Mouse (Mus musculus): ENCODE measurements around the gene Cdc45.
"Not testable (repeated sequence)": the region's sequence is repeated elsewhere in the genome, so short reads cannot be mapped to it uniquely, and the experiment has no call there.

The Cdc45 gene

DNA sequence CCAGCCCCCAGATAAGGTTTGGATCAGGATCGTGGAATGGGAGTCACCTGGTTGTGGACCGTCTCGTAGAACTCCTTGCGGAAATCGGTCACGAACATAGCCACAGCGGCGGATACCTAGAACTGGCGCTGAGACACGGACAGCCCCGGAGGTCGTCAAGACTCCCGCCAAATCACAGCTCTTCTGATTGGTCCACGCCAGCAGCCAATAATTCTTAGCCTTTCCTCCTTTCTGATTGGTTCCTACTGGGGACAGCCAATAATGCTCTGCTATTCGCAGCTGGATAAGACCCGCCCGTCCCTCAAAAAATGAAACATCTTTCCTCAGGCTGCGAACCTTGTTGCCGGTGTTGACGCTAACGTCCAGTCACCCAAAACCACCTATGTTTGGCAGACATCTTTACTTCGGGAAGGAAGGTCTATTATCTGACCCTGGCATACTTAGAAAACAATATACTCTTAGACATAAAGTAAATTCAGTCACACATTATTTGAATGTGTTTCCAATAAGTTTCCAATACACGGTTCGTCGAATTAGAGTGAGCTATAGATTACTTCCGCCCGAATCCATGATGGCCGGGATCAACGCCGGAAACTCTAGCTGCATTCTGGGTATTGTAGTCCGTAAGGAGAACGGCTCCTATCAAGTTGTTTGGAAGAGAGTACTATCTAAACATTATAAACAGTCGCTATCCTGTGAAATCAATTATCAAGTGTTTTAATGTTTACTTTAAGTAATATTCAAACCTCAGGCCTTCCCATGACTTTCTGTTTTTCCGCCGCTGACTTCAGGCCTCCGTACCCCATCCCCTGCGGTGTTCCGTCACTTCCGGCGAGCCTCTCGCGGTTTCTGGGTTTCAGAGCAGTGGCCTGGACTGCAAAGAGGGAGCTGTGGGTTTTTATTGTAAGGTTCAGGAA, at the start of gene Cdc45, which contains the start of gene Ufd1:
TSS of gene Cdc45 (minus strand) at position 520 of the 917 bp plus-strand sequence.
TSS of gene Ufd1 (plus strand) at position 312 of the 917 bp plus-strand sequence.
- in situ Hi-C loops (cut with MboI, MseI), result no loop called here

DNA sequence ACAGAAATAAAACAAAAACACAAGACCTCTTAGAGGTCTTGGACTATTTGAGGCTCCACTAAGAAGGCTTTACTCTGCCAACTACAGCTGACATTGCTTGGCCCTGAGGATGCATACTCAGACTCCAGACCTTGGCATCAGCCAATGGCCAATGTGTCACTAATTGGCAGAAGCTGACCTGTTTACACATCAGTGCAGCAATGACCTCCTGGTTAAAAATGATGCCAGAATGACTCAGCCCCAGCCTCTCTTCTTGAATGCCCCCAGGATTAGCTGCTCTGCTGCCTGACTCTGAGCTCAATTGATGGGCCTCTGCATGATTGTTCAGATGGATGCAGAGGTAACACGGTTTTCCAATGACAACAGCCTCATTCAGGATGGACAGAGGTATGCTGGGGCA, 48.4 kb upstream of the Cdc45 start:
- in situ Hi-C loops (cut with MboI, MseI), result no loop called here

DNA sequence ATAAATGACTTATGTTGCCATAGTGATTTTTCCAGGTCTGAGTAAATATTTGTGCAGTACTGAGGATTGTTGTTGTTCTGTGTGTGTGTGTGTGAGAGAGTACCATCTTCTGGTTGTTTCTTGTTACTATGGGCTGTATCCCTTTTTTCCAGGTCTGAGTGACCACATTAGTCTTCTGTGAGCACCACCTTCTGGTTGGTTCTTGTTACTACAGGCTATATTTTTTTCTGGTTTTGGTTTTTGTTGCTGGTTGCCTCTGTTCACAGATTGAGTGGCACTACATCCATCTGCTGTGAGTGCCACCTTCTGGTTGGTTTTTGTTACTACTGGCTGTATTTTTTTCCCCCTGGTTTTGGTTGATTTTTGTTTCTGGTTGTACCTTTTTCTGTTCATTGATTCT, 46.8 kb upstream of the Cdc45 start:
- in situ Hi-C loops (cut with MboI, MseI), result loop anchor here (5.0 kb wide), 1 partner anchor 161 kb away; no protein-coding TSS in a partner anchor

DNA sequence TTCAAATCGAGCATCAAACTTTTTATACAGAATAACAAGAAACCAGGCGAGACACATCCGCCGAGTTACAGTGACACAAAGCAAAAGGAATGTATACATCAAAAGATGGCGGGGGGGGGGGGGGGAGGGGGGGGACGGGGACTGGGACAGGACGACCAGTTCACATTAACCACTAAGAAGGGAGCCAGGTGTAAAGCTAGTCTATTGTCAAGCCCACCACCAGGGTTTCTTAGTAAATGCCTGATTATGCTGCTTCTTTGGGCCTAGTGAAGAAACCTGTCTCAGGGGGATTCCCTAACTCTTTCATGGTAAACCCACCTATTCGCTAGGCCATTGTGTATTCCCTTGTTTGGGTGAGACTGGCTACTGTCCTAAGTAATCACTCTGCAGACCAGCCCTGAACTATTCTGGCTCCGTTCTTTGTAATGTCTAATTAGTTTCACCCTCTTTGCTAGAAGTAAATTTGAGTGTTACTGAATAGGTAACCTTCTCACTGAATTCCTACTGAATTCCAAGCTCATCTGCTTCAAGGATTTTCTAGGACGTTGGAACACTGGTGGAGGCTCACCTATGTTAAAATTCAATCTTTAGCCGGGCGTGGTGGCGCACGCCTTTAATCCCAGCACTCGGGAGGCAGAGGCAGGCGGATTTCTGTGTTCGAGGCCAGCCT, 37.9 kb upstream of the Cdc45 start:
- in situ Hi-C loops (cut with MboI, MseI), result not testable (repeated sequence)

DNA sequence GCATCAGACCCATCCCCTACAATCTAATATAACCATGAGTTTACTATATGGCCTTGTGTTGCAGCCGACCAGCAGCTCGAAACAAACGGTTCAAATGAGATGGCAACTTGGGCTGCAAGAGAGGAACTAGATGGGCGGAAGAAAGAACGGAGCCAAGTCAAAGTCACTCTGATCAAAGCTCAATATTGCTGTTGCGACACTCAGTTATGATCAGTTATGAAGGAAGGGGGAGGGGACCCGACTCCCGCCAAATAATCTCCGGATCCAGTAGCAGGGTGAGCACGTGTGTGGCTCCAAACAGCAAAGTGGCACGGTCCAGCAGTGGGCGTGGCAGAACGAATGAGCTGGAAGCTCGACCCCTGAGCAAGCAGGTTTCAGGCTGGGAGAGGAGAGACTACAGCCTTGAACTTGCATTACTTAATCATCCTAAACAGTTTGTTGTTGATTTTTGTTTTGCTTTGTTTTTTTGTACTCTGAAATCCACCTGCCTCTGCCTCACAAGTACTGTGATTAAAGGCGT, 34.6 kb upstream of the Cdc45 start:
- in situ Hi-C loops (cut with MboI, MseI), result no loop called here

DNA sequence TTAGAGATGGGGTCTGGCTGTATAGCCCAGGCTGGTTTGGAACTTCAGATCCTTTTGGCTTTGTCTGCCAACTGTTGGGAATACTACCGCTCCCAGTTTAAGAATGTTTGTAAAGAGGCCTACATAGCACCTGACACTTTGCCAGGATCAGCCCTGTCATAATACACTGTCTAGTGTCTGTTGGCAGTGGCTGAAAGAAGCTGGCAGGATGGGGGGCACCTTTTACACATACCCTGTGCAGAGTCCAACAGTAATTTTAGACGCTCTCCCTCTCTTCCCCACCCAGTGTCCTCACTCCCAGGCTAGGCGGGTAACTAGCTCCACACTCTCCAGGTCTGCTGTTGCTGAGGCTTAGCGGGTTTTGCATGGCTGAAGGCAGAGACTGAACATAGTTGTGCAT, 26.6 kb upstream of the Cdc45 start:
- in situ Hi-C loops (cut with MboI, MseI), result loop anchor here (10.0 kb wide), 1 partner anchor 944 kb away; the partner anchor contains the start of genes Dgcr2, Gm20518, Tssk1 and Tssk2

DNA sequence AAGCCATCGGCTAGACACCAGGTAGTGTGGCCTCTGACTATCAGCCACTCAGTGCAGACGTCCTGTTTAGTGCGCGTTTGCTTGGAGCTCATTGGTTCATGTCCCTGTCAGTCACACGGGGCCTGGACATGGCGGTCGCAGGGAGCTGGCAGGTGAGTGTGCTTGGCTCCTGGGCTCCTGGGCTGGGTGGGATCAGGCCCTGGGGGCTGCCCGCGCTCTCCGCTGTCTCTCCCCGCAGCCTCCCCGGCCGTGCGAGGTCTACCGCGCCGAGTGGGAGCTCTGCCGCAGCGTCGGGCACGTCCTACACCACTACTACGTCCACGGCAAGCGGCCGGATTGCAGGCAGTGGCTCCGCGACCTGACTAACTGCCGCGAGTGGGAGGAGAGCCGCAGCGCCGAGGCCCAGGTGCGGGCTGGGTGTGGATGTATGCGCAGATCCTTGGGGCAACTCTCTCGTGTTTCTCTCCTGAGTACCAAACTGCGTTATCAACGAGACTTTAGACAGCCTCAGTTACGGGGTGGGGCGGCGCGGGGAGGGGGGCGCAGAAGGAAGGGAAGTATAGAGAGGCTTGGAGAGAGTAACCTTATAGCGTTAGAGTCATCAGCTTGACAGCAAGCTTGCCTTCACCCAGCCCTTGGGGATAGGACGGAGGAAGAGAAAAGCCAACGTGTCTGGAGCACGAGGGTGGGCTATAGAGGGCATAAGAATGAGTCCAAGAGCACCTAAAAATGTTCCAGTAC, 24.9 kb upstream of the Cdc45 start, which contains the start of the genes 2510002D24Rik and Gm28539:
TSS of gene 2510002D24Rik (plus strand) at position 111 of the 741 bp plus-strand sequence.
TSS of gene Gm28539 (plus strand) at position 117 of the 741 bp plus-strand sequence.
- in situ Hi-C loops (cut with MboI, MseI), result loop anchor here (10.0 kb wide), 1 partner anchor 942 kb away; the partner anchor contains the start of genes Dgcr2, Gm20518, Tssk1 and Tssk2

DNA sequence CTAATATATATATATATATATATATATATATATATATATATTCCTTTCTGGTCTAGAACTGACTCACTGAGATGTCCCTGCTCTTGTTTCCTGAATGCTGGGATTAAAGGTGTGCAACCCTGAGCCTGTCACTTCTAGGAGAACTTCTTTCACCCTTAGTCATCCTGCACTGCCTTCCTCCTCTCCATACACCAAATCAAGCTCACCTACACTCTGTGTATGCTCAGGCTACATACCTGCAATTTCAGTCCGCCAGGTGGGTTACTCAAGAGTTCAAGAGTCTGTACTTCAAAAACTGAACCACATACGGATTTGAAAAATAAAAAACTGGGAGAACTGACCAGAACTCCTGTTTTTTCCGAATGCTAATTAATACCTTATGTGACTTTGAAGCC, 24.3 kb upstream of the Cdc45 start:
- in situ Hi-C loops (cut with MboI, MseI), result loop anchor here (10.0 kb wide), 1 partner anchor 941 kb away; the partner anchor contains the start of genes Dgcr2, Gm20518, Tssk1 and Tssk2

DNA sequence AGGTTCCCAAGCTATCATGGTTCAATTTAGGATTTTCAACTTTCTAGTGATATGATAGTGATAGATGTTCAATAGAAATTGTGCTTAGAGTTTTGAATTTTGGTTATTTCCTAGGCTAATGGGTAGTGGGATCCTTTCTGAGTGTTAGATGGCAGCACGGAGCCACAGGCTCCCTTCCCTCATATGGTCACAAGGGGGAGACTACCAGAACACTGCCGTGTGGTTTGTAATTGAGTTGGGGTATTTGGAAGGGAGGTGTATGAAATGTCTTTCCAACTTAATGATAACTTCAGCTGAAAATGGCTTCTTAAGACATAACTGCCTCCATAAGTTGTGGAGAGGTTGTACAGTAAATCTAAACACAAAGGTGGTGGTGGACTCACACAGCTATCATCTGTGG, 21.7 kb upstream of the Cdc45 start:
- in situ Hi-C loops (cut with MboI, MseI), result loop anchor here (10.0 kb wide), 1 partner anchor 939 kb away; the partner anchor contains the start of genes Dgcr2, Gm20518, Tssk1 and Tssk2

DNA sequence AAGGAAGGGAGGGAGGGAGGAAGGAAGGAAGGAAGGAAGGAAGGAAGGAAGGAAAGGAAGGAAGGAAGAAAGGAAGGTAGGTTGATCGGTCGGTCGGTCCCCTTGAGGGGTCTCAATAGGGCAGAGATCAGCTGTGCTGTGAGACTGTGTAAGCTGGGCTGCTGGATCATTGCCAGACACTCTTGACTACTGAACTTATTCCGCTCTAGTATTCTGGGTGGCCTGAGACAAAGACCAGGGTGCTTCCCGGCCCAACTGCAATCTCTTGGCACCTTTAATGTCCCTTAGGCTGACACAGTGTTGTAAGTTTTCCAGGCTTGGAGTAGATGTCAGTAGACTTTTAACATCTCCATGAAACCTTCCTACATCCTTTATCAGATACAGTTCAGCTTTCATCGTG, 17.3 kb upstream of the Cdc45 start:
- in situ Hi-C loops (cut with MboI, MseI), result no loop called here

DNA sequence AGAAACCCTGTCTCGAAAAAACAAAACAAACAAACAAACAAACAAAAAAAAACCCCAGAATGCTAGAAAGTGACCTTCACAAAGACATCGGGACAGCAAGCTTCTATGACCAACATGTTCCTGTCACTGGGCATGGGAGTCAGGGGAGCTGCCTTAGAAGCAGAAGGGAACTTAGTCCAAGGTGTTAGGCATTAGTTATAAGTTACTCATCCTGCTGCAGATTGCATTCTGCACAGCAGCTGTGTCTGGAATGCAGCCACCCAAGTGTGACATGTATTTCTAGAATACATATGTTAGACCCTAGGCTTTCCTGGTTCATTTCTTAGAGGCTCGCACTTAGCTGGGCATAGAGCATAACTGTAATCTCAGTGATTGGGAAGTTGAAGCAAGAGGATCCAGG, 16.8 kb upstream of the Cdc45 start:
- in situ Hi-C loops (cut with MboI, MseI), result no loop called here

DNA sequence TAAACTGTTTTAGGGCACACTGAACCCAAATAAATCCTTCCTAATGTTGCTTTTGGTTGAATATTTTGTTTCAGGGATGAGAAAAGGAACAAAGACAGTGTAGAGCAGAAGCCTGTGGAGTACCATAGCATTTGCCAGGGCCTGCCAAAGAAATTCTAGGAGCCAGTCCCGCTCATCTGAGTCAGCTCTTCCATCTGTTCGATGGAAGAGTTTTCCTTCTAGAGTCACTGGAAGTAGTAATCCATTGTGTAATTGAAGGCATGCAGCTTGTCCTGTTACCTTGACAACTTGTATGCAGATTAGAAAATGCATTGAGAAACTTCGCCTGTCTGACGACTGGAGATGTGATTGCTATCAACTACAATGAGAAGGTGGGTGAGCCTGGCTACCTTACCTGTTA, 11.1 kb upstream of the Cdc45 start:
- in situ Hi-C loops (cut with MboI, MseI), result no loop called here

DNA sequence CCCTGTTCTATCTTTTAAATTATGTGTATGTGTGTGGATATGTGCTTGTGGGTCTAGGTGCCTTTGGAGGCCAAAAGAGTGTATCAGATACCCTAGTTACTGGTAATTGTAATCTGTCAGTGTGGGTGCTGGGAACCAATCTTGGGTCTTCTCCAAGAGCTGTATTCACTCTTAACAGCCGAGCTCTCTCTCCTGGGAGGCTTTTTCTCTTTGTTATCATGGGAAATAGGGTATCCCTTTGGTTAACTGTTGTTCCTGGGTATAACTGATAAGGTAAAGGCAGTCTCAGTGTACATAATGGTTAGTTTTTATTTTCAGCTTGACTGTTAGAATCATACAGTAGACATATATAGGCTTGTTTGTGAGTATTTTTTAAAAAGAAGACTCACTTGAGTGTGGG, 10.6 kb upstream of the Cdc45 start:
- in situ Hi-C loops (cut with MboI, MseI), result no loop called here

DNA sequence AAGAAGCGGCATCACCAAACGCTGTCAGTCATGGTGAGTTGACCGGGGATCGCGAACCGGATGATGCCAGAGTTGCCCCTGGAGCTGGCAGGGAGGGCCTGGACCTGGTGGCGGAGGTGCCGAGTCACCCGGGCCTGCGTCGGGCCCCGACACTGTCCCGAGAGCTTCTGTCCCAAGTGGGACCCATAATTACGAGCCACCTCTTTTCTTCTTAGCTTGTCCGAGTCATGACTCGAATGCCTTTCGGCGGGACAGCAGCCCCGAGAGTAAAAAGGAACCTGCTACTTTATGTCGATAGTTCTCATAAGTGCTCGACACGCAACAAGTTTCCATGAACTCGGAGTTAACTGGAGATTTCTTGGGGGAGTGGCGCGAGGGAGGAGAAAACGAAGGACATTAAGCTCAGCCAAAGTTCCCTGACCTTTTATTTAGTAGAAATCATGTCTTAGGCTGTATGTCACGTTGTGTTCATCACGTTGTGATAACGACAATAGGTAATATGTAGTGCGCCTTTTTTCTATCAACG, 661 bp upstream of the Cdc45 start:
- in situ Hi-C loops (cut with MboI, MseI), result no loop called here

DNA sequence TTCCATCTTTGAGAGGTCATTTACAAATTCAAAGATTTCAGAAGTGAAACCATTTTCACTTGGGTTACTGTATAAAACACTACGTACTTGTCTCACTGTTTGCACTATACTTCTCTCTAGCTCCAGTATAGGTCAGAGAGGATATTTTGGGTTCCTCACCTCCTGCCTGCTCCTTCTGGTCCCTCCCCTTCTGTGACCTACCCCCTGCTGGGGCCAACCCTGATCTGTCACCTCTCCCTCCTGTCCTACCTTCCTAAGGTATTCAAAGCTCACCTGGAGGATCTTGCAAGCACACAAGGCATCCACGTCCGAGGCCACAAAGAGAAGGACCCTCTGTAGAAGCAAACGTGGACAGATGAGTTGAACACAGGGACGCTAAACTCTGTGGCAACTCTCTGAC, 755 bp downstream of the Cdc45 start:
- in situ Hi-C loops (cut with MboI, MseI), result no loop called here

DNA sequence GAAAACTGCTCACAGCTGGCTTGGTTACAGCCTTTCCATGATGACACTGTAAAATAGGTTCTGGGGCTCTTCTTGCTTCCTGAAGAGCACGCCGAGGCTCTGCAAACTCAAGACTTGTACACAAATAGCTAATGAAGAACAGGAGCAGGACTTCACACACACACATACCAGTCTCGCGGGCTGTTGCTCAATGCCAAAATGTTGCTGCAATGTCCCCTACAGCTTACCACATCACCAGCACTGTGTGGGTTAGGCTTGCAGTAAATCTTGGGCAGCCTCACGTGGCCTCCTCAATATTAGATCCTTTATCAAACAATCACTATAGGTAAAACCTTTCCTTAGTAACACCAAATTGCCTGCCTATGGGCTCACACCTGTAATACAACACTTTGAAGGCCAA, 2.8 kb downstream of the Cdc45 start:
- in situ Hi-C loops (cut with MboI, MseI), result no loop called here

DNA sequence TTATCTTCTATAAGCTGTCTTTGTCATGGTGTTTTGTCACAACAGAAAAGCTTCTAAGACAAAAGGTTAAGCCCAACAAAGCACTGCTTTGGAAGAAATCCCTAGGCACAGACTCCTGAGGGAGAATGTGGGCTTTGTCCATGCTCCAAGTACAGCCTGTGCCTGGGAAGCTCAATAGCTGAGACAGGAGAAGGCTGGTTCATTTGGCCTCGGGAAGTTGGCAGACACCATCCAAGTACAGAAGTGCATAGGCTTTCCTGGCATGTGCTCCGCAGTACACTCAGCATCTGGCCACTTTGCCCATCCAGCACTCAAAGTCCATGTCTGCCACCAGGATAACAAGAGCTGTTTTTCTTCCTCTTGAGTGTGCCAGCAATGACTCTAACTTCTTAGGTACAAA, 6.0 kb downstream of the Cdc45 start:
- in situ Hi-C loops (cut with MboI, MseI), result no loop called here

DNA sequence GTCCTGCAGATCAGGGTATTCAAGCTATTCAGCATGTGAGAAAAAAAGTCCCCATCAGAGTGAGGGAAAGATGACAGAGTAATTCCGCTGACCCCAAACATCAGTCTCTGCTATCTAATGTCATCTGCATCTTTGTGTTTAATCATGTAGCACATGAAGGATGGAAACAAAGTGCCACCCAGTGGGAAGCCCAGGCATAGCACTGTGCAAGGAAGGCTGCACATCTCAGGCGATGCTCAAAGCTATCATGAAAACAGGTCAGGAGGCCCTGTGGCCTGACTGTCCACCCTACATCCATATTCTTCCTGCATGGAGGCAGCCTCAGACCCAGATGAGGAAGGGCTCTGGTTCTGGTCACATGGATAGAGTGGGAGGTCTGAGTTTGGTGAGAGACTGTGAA, 12.9 kb downstream of the Cdc45 start:
- in situ Hi-C loops (cut with MboI, MseI), result loop anchor here (5.0 kb wide), 1 partner anchor 517 kb away; no protein-coding TSS in a partner anchor

DNA sequence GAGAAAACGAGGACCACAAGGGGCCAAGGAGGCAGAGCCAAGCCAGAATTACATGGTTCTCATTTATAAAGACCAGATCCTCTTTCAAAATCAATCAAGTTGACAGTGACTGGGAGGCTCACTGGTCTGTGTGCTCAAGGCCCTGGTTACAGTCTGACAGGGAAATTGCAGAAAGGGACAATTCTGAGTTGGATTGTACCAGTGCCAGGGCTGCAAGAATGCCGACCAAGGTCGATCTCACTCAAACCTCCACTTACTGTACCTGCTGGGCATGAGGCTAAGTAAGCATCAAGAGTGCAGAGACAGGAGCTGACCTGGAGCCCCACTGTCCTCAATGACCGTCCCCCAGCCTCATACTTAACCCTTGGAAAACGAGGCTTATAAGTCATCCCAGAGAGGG, 13.6 kb downstream of the Cdc45 start:
- in situ Hi-C loops (cut with MboI, MseI), result loop anchor here (5.0 kb wide), 1 partner anchor 516 kb away; no protein-coding TSS in a partner anchor

DNA sequence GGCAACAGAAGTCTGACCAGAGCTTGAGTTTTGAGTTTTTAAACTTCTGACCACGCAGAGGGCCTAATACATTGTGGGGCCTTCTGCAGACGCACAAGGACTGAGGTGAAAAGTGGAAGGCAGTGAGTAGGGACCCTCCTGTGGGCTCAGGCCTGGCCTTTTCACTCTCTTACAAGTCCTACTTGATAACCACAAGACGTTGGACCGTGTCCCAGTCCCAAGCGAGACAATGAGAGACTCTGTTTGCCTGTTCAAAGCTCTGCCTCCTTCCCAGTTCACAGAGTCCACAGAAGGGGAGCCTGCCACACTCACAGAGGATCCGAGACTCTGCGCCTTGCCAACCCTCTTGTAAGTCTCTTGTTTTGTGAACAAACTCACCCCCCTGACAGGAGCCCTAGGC, 15.1 kb downstream of the Cdc45 start:
- in situ Hi-C loops (cut with MboI, MseI), result loop anchor here (5.0 kb wide), 1 partner anchor 514 kb away; no protein-coding TSS in a partner anchor

Data from T-helper 1 cell (primary cell).